Mouse (Mus musculus): Measurements from ENCODE around the gene Surf2.
"Not testable (repeated sequence)": the region's sequence is repeated elsewhere in the genome, so short reads cannot be mapped to it uniquely, and the experiment has no call there.

Surf2 gene

GRCm38 (mm10) chr2:26915927-26916728 lies at the start of gene Surf2, which contains the start of gene Surf1:
Gene Surf2, plus strand, starts transcription at chr2:26916367.
Gene Surf1, minus strand, starts transcription at chr2:26916530.
- peak; percentile 87 for DNase-seq

- DNase-seq: no peak
These were observed 45.5 kb upstream of the Surf2 start for GRCm38 (mm10) chr2:26870666-26871065.

- DNase-seq: no peak
These were observed 37.6 kb upstream of the Surf2 start for GRCm38 (mm10) chr2:26878571-26878970.

- not testable (repeated sequence) for DNase-seq
These were observed 30.6 kb upstream of the Surf2 start for GRCm38 (mm10) chr2:26885541-26885940.

GRCm38 (mm10) chr2:26886170-26886569 lies 30.0 kb upstream of the Surf2 start:
- not testable (repeated sequence) for DNase-seq

- DNase-seq: no peak
These were observed 20.3 kb upstream of the Surf2 start for GRCm38 (mm10) chr2:26895898-26896297.

- no peak for DNase-seq
These were observed 15.4 kb upstream of the Surf2 start for GRCm38 (mm10) chr2:26900731-26901130.

- DNase-seq: no peak
These were observed 14.2 kb upstream of the Surf2 start for GRCm38 (mm10) chr2:26901834-26902400.

GRCm38 (mm10) chr2:26902467-26903220 lies 13.5 kb upstream of the Surf2 start, which contains the start of gene Surf6:
Gene Surf6, minus strand, starts transcription at chr2:26902879.
- DNase-seq: peak; percentile 96

- DNase-seq: no peak
These were observed 12.9 kb upstream of the Surf2 start for GRCm38 (mm10) chr2:26903311-26903710.

GRCm38 (mm10) chr2:26905936-26906335 lies 10.2 kb upstream of the Surf2 start:
- no peak for DNase-seq

GRCm38 (mm10) chr2:26906431-26906830 lies 9.7 kb upstream of the Surf2 start:
- DNase-seq: no peak

- DNase-seq: peak; percentile 59
These were observed 9.1 kb upstream of the Surf2 start for GRCm38 (mm10) chr2:26907109-26907508.

GRCm38 (mm10) chr2:26908710-26909386 lies 7.3 kb upstream of the Surf2 start:
- no peak for DNase-seq

- DNase-seq: no peak
These were observed 6.8 kb upstream of the Surf2 start for GRCm38 (mm10) chr2:26909387-26909784.

GRCm38 (mm10) chr2:26910124-26910993 lies 5.8 kb upstream of the Surf2 start, which contains the start of the genes Med22 and Rpl7a:
Gene Med22, minus strand, starts transcription at chr2:26910677.
Gene Rpl7a, plus strand, starts transcription at chr2:26910764.
- DNase-seq: peak; percentile 100

- DNase-seq: no peak
These were observed 5.0 kb upstream of the Surf2 start for GRCm38 (mm10) chr2:26910994-26911765.

GRCm38 (mm10) chr2:26912253-26912770 lies 3.9 kb upstream of the Surf2 start:
- no peak for DNase-seq

- no peak for DNase-seq
These were observed 2.6 kb upstream of the Surf2 start for GRCm38 (mm10) chr2:26913416-26914147.
